Comparison of ENCODE assay signal across 15 mouse cellular contexts in genomic region chr10:84886785-84887184, GRCm38 (mm10). TPM values are rescaled to one million over a fixed set of nuclear protein-coding genes. Genes with fewer than 3 reads are reported as not detected.
DNase-seq lines count a peak whose midpoint lies in the region; ATAC-seq and TF ChIP-seq lines count a peak whose summit lies in the region.
"Had no signal": no experiment of that assay in that cellular context is flagged by ENCODE, and none has a peak within 500 bp of the region (broad histone marks: within the 10 kb centered on the region; RNA-seq: fewer than 3 reads in every experiment).

No protein-coding gene starts in this region.

- CTCF ChIA-PET in Patski (lab: Charles Lee), result interaction anchor here (0.8 to 1.7 kb wide), 3 partner anchors 9 to 48 kb away, joined by 3 to 8 read pairs (median 4); no protein-coding TSS in a partner anchor

- H3K27ac ChIP-seq in liver, embryonic 15.5 days (replicated peaks), result 0 out of 2 replicates have a peak overlapping the region, but pooled peaks have one; percentile 45
- H3K27ac ChIP-seq: heart, embryonic 15.5 days; layer of hippocampus, adult 2 months; midbrain, embryonic 12.5 days; neural tube, embryonic 12.5 days had no signal

- in situ Hi-C loops in Patski (cut with MboI; ENCODE audit: low pct_unique_long_range_greater_than_20kb), result no loop called here

- POLR2A ChIA-PET in Patski (lab: Charles Lee), result no interaction called here

- DNase-seq in ES-CJ7 (ENCODE audit: low read depth, low spot score) (peak; percentile 14), Patski (ENCODE audit: low read depth, low spot score) (no peak)
- DNase-seq in kidney, adult 9 months, result peak; percentile 56
- no peak for DNase-seq in T-cell, adult 2 months (ENCODE audit: low spot score)
- no peak for DNase-seq in layer of hippocampus, postnatal 25 days (ENCODE audit: extremely low spot score in 1 of 2, low spot score in 1 of 2)
- DNase-seq in adrenal gland, adult (ENCODE audit: inconsistent age in 2 of 2, low spot score in 1 of 2), result no peak
- DNase-seq: cerebellum, adult 18-20 months; thymus, postnatal 25 days had no signal

- 68% methylated on average over 8 of the region's 8 CpGs for WGBS in liver, embryonic 15.5 days (ENCODE audit: insufficient replicate concordance)

- no peaks in the 10 kb centered on the region for H3K9me3 ChIP-seq in liver, embryonic 15.5 days (replicated peaks)
- H3K9me3 ChIP-seq: heart, embryonic 15.5 days; hindbrain, embryonic 13.5 days; midbrain, embryonic 12.5 days; neural tube, embryonic 12.5 days had no signal

- H3K9ac ChIP-seq in liver, embryonic 15.5 days, result no peak overlapping the region
- H3K9ac ChIP-seq: heart, embryonic 15.5 days; hindbrain, embryonic 13.5 days; midbrain, embryonic 12.5 days; neural tube, embryonic 12.5 days had no signal

- H3K4me1 ChIP-seq in liver, embryonic 15.5 days (replicated peaks), result peaks cover 13% of the 10 kb centered on the region; the same call in 1 of the 2 replicates
- H3K4me1 ChIP-seq: neural tube, embryonic 12.5 days had no signal

- no peaks in the 10 kb centered on the region for H3K27me3 ChIP-seq in Patski
- H3K27me3 ChIP-seq in liver, embryonic 15.5 days, result no peaks in the 10 kb centered on the region
- H3K27me3 ChIP-seq: hindbrain, embryonic 13.5 days; midbrain, embryonic 12.5 days; neural tube, embryonic 12.5 days had no signal

- H3K36me3 ChIP-seq in liver, embryonic 15.5 days (replicated peaks), result no peaks in the 10 kb centered on the region
- H3K36me3 ChIP-seq: heart, embryonic 15.5 days; hindbrain, embryonic 13.5 days had no signal

- peak overlapping the region; percentile 38; the same call in 1 of the 2 replicates for H3K4me2 ChIP-seq in liver, embryonic 15.5 days
- H3K4me2 ChIP-seq: heart, embryonic 15.5 days; hindbrain, embryonic 13.5 days; midbrain, embryonic 12.5 days; neural tube, embryonic 12.5 days had no signal

- ATAC-seq in Patski, result peak; percentile 46
- ATAC-seq in liver, embryonic 15.5 days (ENCODE audit: insufficient read depth), result no peak

- no peak for TF ChIP-seq CTCF in Patski (IDR thresholded peaks at IDR 0.05)

- H3K4me3 ChIP-seq in liver, embryonic 15.5 days (replicated peaks), result no peak overlapping the region
- H3K4me3 ChIP-seq: erythroblast, embryonic 14.5 days; heart, embryonic 15.5 days; hindbrain, embryonic 13.5 days; layer of hippocampus, adult 2 months; midbrain, embryonic 12.5 days; neural tube, embryonic 12.5 days had no signal

RNA-seq across cellular contexts. Expression of gene Ric8b, which starts 30.6 kb away (rescaled TPM):
- polyA plus RNA-seq in Patski (2021), result 29.8 TPM
- 3.6 and 3.8 TPM in 2 replicates for polyA plus RNA-seq in liver, embryonic 15.5 days (2015; fragmentation: Nextera tagmentation; extraction: Ambion mirVana)
- 10 to 100 TPM; 35.4 to 41.0 TPM for total RNA-seq in layer of hippocampus, postnatal 25 days (2021)

Comparison
In these comparisons a context has a peak if more than half of its experiments do, and no peak if none do; other contexts are left out.
1. DNase-seq: peak in ES-CJ7 (single experiment) and kidney, adult 9 months (single experiment); none in Patski (single experiment), T-cell, adult 2 months (single experiment), layer of hippocampus, postnatal 25 days (0 of 2) and adrenal gland, adult (0 of 2).